ENCODE assay signal across 1 mouse cellular context in the genomic region with DNA sequence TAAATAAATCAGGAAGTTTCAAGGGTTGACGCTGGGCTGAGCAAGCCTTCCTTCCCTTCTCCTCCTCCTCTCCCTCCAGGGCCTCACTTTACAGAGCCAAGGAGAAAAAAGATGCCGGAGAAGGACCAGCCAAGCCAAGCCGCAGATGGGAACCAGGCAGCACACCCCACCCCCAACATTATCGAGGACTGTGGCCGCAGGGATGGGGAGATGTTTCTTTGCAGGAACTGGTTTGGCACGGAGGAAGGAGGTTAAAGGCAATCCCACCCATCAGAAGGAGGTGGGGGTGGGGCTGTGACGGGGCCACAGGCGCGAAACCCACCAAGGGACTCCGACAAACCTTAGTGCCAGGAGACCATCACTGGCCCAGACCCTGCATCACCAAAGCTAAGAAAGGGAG.
TF ChIP-seq lines count a peak whose summit lies in the region.

No protein-coding gene starts in this region.

TF ChIP-seq in ES-E14, 5 proteins besides CTCF, POLR2A, EP300 and RAD21:
- TF ChIP-seq ZNF384 (IDR thresholded peaks at IDR 0.05; ENCODE audit: low read depth, low read length), result peak; percentile 58; the same call in 1 of the 2 replicates
- TF ChIP-seq MAFK (IDR thresholded peaks at IDR 0.05; ENCODE audit: insufficient read depth, low read depth, low read length), result no peak
TF ChIP-seq in ES-E14: peak in this region for 1.
